Mouse (Mus musculus) naive thymus-derived CD4-positive, alpha-beta T cell, adult 5 months (primary cell): ENCODE measurements around the gene Snph. TPM values are rescaled to one million over a fixed set of nuclear protein-coding genes. Genes with fewer than 3 reads are reported as not detected.

Experiments used
- polyA plus RNA-seq: library from polyadenylated mRNA; unstranded; fragments of 100-300 nt; shearing (Covaris generic); gene quantifications from one replicate; pipeline ENCODE4 v1.2.1, GENCODE M21; 2017

Snph gene
- not detected for polyA plus RNA-seq

DNA sequence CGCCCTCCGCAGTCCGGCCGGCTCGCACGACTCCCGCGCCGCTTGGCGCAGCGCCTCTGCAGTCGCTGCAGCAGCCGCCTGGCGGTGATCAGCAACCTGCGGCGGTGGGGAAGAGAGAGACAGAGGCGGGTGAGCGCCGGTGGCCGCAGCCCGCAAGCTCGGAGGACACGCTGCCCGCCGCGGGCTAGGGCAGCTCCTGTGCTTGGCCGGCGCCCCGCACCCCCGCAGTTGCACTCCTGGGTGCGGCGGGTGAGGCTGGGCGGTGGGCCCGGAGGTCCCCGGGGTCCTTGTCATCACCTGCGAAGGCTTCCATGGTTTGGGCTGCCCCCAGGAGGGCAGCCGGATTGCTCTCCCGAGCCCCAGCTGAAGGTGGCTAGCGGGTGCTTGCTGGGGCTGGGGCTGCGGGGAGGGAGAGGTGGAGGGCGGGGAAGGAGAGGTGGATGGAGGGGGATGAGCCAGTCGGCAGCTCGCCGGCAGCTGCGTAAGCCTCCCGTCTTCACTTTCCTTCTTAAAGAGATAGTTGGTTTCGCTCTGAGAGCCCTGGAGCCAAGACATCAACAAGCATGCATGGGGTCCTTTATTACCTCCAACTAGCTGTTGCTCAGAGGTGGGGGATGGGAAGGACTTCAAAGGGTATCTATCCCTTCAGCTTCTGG is at the start of gene Snph:
Gene Snph (minus strand): TSS at position 435 of the 656 bp plus-strand sequence.

GRCm38 (mm10) chr2:151668433-151668832 is 36.0 kb upstream of the Snph start, which contains the start of gene Rad21l:
Rad21l (minus strand) TSS chr2:151668533.

DNA sequence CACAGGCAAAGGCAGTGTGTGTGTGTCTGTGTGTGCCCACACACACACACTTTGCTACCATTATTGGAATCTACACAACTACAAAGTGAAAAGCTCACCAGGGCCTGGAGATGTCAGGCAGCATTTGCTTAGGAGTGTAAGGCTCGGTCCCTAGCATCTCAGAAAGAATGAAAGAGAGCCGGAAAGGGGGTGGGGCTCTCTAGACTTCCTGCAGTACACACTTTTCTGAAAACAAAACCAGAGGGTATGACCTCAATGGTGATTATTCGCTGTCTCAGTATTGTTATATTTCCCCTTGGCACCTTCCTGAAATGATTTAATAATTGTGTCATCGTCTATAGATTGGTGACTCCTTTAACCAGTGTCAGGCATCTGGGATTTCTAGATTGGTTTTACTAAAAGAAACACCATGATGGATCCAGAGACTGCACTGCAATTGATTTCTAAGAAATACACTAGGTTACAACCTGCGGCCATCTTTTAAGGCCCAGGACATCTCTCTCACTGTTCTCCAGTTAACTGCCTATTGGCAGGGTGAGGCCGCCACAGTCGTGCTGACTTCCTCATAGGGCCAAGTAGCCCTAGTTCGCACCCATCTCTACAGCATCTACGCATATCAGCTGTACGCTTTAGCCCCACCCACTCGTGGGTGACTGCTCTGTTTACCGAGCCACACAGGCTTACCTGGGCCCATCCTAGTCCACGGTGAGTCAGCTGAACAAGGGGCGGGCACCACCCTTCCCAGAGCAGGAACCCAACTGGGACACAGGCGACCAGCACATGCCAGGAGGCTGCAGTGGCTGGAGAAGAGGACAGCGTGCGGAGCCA is 60.3 kb downstream of the Snph start, which contains the start of gene Sdcbp2:
Gene Sdcbp2 (plus strand): TSS at position 750 of the 828 bp plus-strand sequence.

GRCm38 (mm10) chr2:151542323-151543062 is 89.9 kb downstream of the Snph start, which contains the start of gene Fkbp1a:
Fkbp1a (plus strand) TSS chr2:151542483.

Other genes starting within 250 kb of the Snph start
- not detected for gene 4921509C19Rik, start 156.4 kb downstream of the Snph start, polyA plus RNA-seq
- 133 TPM for gene Nsfl1c, start 138.4 kb downstream of the Snph start, polyA plus RNA-seq
- gene Fkbp1a, start 90.1 kb downstream of the Snph start, polyA plus RNA-seq = 262 TPM
- gene Sdcbp2, start 60.0 kb downstream of the Snph start, polyA plus RNA-seq = 23.1 TPM
- not detected for gene Rad21l, start 35.9 kb upstream of the Snph start, polyA plus RNA-seq
- not detected for gene Tmem74b, start 69.4 kb upstream of the Snph start, polyA plus RNA-seq
- gene Psmf1, start 111.6 kb upstream of the Snph start, polyA plus RNA-seq = 58.6 TPM
- gene Rspo4, start 210.3 kb upstream of the Snph start, polyA plus RNA-seq = not detected